Mouse (Mus musculus): ENCODE measurements around the gene Ncln.

Gene Ncln

DNA sequence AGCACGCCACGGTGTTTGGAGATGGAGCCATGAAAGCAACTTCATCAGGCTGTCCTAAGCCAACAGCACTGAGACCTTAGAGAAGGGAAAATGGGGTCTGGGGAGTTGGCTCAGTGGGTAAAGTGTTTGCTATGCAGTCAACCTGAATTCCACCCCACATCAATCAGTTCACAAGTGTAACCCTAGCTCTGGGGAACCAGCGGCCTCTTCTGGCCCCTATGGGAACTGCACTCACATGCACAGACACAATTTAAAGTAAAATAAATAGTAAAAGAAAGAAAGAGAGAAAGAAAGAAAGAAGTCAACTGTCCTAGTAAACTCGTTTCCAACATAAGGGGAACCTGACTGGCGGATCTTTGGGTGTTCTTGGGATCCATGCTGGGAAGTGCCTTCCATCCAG lies 17.6 kb upstream of the Ncln start:
- in situ Hi-C loops (cut with MboI, MseI), result no loop called here

- in situ Hi-C loops (cut with MboI, MseI), result no loop called here
Observed at GRCm38 (mm10) chr10:81510246-81510810, 14.1 kb upstream of the Ncln start.

GRCm38 (mm10) chr10:81507691-81508489 lies 11.7 kb upstream of the Ncln start:
- in situ Hi-C loops (cut with MboI, MseI), result no loop called here

DNA sequence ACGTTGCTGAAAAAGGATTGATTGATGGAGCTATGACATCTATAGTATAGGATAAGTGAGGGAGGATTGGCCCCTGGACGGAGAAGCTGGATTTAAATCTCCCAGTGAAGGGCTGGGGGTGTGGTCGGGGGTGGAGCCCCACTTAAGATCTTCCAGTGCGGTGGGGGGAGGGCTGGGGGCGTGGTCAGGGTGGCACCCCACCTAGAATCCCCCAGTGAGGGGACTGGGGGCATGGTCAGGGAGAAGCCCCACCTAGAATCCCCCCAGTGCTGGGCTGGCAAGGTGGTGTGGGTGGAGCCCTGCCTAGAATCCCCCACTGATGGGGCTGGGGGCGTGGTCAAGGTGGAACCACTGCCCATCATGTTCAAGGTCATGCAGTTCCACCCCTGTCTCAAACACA lies 10.9 kb upstream of the Ncln start:
- in situ Hi-C loops (cut with MboI, MseI), result no loop called here

GRCm38 (mm10) chr10:81505016-81505664 lies 8.9 kb upstream of the Ncln start:
- in situ Hi-C loops (cut with MboI, MseI), result no loop called here

DNA sequence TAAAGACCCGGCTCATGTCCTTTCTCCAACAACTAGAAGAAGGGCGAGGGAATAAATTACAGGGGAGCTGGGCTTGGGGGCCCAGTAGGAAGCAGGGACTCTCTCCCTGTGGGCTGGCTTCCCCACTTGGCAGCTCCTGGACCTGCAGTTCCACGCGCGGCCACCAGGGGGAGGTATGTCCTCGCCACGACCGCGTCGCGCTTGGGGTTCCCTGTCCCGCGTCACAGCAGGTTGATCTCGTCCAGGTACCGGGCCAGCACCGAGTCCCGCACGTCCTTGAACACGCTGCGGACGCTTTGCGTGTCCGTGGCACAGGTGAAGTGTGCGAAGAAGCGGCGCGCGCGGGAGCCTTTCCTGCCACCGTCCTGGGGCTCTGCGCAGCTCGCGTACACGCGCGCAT lies 6.5 kb upstream of the Ncln start:
- in situ Hi-C loops (cut with MboI, MseI), result no loop called here

DNA sequence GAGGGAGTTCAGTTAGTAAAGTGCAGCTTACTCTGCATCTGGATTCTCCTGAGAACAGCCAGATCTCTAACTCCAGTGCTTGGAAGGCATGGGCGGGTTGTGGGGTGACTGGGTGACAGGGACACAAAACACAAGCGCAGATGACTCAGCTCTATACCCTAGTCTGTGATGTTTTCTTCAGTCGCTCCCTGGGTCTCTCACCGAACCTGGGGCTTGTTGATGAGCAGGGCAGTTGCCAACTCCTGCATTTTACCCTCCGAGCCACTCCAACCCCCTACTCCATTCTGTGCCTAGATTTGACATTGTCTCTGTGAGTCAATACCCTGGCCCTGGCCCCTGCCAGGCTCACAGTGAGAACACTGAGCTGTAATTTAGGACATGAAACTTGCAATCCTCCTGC lies 5.7 kb upstream of the Ncln start:
- in situ Hi-C loops (cut with MboI, MseI), result no loop called here

DNA sequence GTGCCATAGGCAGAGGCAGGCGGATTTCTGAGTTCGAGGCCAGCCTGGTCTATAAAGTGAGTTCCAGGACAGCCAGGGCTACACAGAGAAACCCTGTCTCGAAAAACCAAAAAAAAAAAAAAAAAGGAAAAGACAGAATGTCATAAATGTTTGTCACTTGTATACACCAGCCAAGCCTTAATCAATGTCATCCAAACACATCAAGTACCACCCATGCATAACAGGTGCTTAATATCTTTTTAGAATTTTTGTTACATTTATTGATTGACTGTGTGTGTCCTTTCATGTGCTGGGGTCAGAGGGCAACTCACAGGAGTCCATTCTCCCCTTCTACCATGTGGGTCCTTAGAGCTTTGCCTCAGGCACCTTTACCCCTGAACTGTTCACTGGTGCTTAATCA lies 3.8 kb upstream of the Ncln start, which contains the start of gene S1pr4:
S1pr4 (minus strand) TSS at position 101 of the 400 bp plus-strand sequence.
- in situ Hi-C loops (cut with MboI, MseI), result no loop called here

GRCm38 (mm10) chr10:81499250-81499901 lies 3.2 kb upstream of the Ncln start:
- in situ Hi-C loops (cut with MboI, MseI), result no loop called here

GRCm38 (mm10) chr10:81498316-81499249 lies 2.4 kb upstream of the Ncln start:
- in situ Hi-C loops (cut with MboI, MseI), result no loop called here

DNA sequence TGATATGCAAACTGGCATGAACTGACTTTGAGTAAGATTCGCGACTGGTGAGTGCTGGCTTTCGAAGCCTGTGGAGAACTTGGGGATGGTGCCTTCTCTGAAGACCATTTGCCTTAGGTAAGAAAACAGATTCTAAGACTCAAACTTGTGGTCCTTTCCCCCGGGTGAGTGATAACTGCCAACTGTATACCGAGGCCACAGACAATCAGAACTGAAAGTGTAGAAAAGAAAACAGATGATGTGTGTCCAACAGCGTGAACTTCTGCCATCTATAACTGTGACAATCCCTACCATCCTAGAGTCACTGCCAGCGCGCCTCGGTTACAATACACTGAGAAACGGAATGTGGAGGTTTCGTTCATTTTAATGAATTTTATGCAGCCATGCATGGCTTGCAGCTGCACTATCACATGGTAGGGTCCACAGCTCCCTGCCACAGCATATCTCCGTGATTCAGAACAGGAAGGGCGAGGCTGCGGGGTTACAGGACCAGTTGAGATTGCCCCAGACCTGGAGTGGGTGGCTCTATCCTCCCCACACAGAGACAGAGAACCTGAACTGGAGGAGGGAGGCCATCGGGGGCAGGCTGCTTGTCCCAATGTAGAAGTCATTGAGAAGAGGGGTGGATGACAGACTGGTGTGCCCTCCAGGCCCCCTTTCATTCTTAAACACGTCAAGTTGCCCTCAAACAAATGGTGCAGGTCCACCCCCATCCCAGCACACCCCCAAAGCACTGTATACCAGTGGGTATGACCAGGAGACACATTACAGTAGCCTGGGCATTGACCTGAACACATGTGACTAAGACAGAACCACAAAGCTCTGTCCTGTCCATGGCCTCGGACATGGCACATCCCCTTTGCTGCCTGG lies 1.4 kb upstream of the Ncln start:
- in situ Hi-C loops (cut with MboI, MseI), result no loop called here

GRCm38 (mm10) chr10:81496969-81497368 lies 777 bp upstream of the Ncln start:
- in situ Hi-C loops (cut with MboI, MseI), result no loop called here

- in situ Hi-C loops (cut with MboI, MseI), result no loop called here
Observed at GRCm38 (mm10) chr10:81495616-81496263, 452 bp downstream of the Ncln start.

GRCm38 (mm10) chr10:81495151-81495550 lies 1.0 kb downstream of the Ncln start:
- in situ Hi-C loops (cut with MboI, MseI), result no loop called here

DNA sequence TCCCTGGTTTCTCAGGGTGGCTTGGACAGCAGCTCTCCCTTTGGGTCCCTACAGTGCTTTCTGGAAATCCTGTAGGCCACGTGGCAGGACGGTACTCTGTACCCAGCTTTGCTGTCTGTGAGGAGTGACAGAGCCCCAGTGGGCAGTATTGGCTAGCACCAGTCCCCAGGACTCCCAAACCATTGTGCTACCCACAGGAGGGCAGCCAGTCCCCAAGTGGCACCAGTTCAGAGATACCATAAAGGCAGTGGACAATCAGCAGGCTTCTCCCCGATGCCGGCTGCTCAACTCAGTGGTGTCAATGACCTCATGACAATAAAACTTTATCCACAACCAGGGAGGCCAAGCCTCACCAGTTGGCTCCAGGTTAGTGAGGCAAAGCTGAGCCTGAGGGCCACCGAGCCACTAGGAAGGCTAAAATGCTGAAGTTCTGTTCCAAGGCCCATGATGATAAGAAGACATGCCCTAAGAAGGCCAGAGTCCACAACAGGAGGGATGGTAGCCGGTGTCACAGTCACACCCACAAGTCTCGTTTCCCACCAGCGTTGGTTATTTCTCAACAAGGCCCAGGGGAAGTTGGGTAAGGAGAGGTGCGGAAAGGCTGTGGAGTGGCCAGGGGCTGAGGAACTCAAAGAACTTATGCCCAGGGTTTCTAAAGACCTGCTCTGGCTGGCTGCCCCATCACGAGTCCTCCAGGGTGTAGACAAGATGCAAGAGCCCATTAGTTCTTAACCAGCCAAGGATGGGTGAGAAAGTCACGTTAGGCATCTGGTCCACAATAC lies 1.7 kb downstream of the Ncln start:
- in situ Hi-C loops (cut with MboI, MseI), result no loop called here

GRCm38 (mm10) chr10:81493601-81494220 lies 2.5 kb downstream of the Ncln start:
- in situ Hi-C loops (cut with MboI, MseI), result no loop called here

DNA sequence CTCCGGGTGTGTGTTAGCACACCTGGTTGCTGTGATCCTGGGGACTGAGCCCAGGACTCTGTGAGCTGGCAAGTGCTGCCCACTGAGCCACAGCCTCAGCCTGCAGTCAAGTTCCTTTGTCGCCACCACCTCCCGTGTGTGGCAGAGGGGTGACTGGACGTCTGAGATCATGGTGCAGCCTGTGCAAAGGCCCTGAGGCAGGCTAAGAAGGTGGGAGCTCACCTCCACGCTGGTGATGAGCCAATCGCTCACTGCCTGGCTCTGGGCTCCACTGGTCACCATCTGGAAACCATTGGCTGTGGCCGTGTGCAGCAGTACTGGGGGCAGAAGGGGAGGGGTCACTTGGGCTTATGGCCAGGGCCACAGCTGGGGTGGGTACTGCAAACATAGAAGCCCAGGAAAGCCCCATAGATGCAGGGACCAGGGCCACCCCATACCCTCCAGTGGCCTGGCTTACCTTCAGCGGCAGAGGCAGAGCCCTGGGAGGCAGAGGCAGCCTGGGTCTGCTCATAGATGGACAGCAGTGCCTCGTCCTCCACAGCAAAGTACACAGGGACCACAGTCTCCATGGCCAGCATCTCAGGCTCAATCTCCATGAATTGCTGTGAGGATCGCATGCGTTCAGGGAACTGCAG lies 3.5 kb downstream of the Ncln start:
- in situ Hi-C loops (cut with MboI, MseI), result no loop called here

DNA sequence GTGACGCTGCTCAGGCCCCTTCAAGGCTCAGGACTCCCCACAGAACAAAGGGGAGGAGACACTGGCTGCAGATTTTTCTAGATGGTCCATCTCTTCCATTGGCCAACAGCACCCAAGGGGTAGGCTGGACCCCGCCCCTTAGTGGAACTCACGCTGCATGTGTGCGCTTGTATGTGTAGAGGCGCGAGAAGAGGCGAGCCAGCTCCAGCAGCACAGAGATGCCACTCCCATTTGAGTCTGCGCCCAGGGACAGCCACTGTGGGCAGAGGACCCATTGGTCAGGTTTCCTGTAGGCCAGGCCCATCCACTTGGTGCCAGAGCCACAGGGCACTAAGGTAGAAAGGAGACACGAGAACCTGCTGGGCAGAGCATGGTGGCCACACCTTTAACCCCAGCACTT lies 5.2 kb downstream of the Ncln start:
- in situ Hi-C loops (cut with MboI, MseI), result no loop called here
